Mouse (Mus musculus) kidney, postnatal 25 days (tissue): ENCODE measurements at regions not wholly inside any gene's neighbourhood (a gene's known extent, or its start where the extent isn't known, plus 50 kb on each side); places are given as distances from the start of the nearest gene placed in this dataset.

Source experiments
- DNase-seq, 2 experiments: peaks; one replicate each; pipeline ENCODE4 v3.0.0; 2021; ENCODE audit warnings: mixed read lengths in 2 of 2

GRCm38 (mm10) chr7:58557535-58557934, 98.4 kb upstream of the Atp10a start:
- no peak for DNase-seq

GRCm38 (mm10) chr7:58568807-58569206, 87.2 kb upstream of the Atp10a start:
- DNase-seq, result no peak

- DNase-seq, result peak; percentile 44 to 67
Observed at GRCm38 (mm10) chr7:58584241-58584820, 71.6 kb upstream of the Atp10a start.

GRCm38 (mm10) chr7:58585626-58586256, 70.2 kb upstream of the Atp10a start:
- no peak for DNase-seq

GRCm38 (mm10) chr7:58595951-58596350, 60.0 kb upstream of the Atp10a start:
- no peak for DNase-seq
